Mouse (Mus musculus): ENCODE data around the gene Rasgrp4. TPM values are rescaled to one million over a fixed set of nuclear protein-coding genes. Genes with fewer than 3 reads are reported as not detected.
A peak's percentile ranks its signal among the peaks of the same experiment; 100 is the strongest.

The Rasgrp4 gene
- polyA plus RNA-seq, 1 experiment from 2014 or later: 0.66 TPM

- Histone ChIP-seq H3K27ac (ENCODE audit: low read length) (no peak overlapping the region), H3K9ac (replicated peaks; ENCODE audit: low read length) (no peak overlapping the region), H3K4me1 (ENCODE audit: insufficient read depth, low read length) (peaks cover 10% of the 10 kb centered on the region), H3K27me3 (ENCODE audit: insufficient read depth, low read length) (peaks cover 14% of the 10 kb centered on the region), H3K4me2 (replicated peaks; ENCODE audit: low read depth, low read length) (no peak overlapping the region; the same call in 1 of the 2 replicates), H3K9me3 (ENCODE audit: low read length) (no peaks in the 10 kb centered on the region), H3K4me3 (ENCODE audit: low read length) (no peak overlapping the region), H3K36me3 (ENCODE audit: insufficient read depth, low read length) (peaks cover 4% of the 10 kb centered on the region)
- ATAC-seq (ENCODE audit: low FRiP score, low TSS enrichment): peak; percentile 77
- WGBS: 18% methylated on average over 9 of the region's 9 CpGs
Observed at GRCm38 (mm10) chr7:29162750-29163525, 28.3 kb downstream of the Rasgrp4 start.

GRCm38 (mm10) chr7:29167656-29168055 lies 33.0 kb downstream of the Rasgrp4 start:
- H3K4me1 ChIP-seq (ENCODE audit: insufficient read depth, low read length): peaks cover 34% of the 10 kb centered on the region
- H3K9ac ChIP-seq (replicated peaks; ENCODE audit: low read length): no peak overlapping the region
- H3K36me3 ChIP-seq (ENCODE audit: insufficient read depth, low read length): no peaks in the 10 kb centered on the region; the same call in 1 of the 2 replicates
- peaks cover 10% of the 10 kb centered on the region for H3K27me3 ChIP-seq (ENCODE audit: insufficient read depth, low read length)
- WGBS: 14% methylated on average over 19 of the region's 19 CpGs
- peak overlapping the region; percentile 62 for H3K4me2 ChIP-seq (replicated peaks; ENCODE audit: low read depth, low read length)
- no peak overlapping the region for H3K27ac ChIP-seq (ENCODE audit: low read length)
- no peaks in the 10 kb centered on the region for H3K9me3 ChIP-seq (ENCODE audit: low read length)
- no peak for ATAC-seq (ENCODE audit: low FRiP score, low TSS enrichment)
- H3K4me3 ChIP-seq (ENCODE audit: low read length): no peak overlapping the region; the same call in 1 of the 2 replicates

- 8% methylated on average over 10 of the region's 10 CpGs for WGBS
- Histone ChIP-seq H3K4me1 (ENCODE audit: insufficient read depth, low read length) (peaks cover 29% of the 10 kb centered on the region), H3K4me3 (ENCODE audit: low read length) (peak overlapping the region; percentile 70), H3K9me3 (ENCODE audit: low read length) (no peaks in the 10 kb centered on the region), H3K4me2 (replicated peaks; ENCODE audit: low read depth, low read length) (peak overlapping the region; percentile 62), H3K36me3 (ENCODE audit: insufficient read depth, low read length) (peaks cover 4% of the 10 kb centered on the region), H3K27me3 (ENCODE audit: insufficient read depth, low read length) (peaks cover 16% of the 10 kb centered on the region), H3K9ac (replicated peaks; ENCODE audit: low read length) (peak overlapping the region; percentile 71), H3K27ac (ENCODE audit: low read length) (peak overlapping the region; percentile 87)
- no peak for ATAC-seq (ENCODE audit: low FRiP score, low TSS enrichment)
Observed at GRCm38 (mm10) chr7:29168121-29168695, 33.6 kb downstream of the Rasgrp4 start.

DNA sequence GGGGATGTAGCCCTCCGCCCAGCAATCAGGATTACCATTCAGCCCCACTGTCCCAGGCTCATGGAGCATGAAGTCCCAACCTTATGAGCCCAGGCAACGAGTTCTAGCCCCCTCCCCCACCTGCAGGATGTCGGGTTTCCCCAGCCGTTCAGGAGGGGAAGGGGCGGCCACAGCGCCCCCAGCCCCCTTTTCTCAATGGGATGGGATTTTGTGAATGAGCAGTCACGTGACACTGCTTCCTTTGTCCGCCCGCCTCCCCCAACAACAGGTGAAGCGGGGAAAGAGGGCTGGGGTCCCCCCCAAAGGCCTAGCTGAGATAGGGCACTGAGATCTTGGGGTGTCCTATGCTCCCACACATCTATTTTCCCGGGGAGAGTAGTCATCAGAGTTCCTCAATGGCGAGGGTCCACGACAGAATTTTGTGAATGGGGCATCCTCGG lies 34.2 kb downstream of the Rasgrp4 start:
- ATAC-seq (ENCODE audit: low FRiP score, low TSS enrichment): no peak
- H3K27ac ChIP-seq (ENCODE audit: low read length): peak overlapping the region; percentile 87
- 2% methylated on average over 14 of the region's 14 CpGs for WGBS

GRCm38 (mm10) chr7:29169231-29170065 lies 34.8 kb downstream of the Rasgrp4 start:
- WGBS: under 1% methylated on average over 29 of the region's 39 CpGs
- Histone ChIP-seq H3K27me3 (ENCODE audit: insufficient read depth, low read length) (peaks cover 22% of the 10 kb centered on the region), H3K9ac (replicated peaks; ENCODE audit: low read length) (peak overlapping the region; percentile 71), H3K4me2 (replicated peaks; ENCODE audit: low read depth, low read length) (peak overlapping the region; percentile 62), H3K27ac (ENCODE audit: low read length) (peak overlapping the region; percentile 87), H3K4me3 (ENCODE audit: low read length) (peak overlapping the region; percentile 70), H3K9me3 (ENCODE audit: low read length) (no peaks in the 10 kb centered on the region), H3K4me1 (ENCODE audit: insufficient read depth, low read length) (peaks cover 27% of the 10 kb centered on the region), H3K36me3 (ENCODE audit: insufficient read depth, low read length) (peaks cover 13% of the 10 kb centered on the region)
- peak; percentile 91 for ATAC-seq (ENCODE audit: low FRiP score, low TSS enrichment)

More for the DNA sequence above, 34.2 kb downstream of the Rasgrp4 start:
- peak overlapping the region; percentile 70 for H3K4me3 ChIP-seq (ENCODE audit: low read length)
- H3K4me2 ChIP-seq (replicated peaks; ENCODE audit: low read depth, low read length): peak overlapping the region; percentile 62
- no peaks in the 10 kb centered on the region for H3K9me3 ChIP-seq (ENCODE audit: low read length)
- peaks cover 27% of the 10 kb centered on the region for H3K4me1 ChIP-seq (ENCODE audit: insufficient read depth, low read length)
- peaks cover 22% of the 10 kb centered on the region for H3K27me3 ChIP-seq (ENCODE audit: insufficient read depth, low read length)
- peak overlapping the region; percentile 71 for H3K9ac ChIP-seq (replicated peaks; ENCODE audit: low read length)
- H3K36me3 ChIP-seq (ENCODE audit: insufficient read depth, low read length): peaks cover 9% of the 10 kb centered on the region

DNA sequence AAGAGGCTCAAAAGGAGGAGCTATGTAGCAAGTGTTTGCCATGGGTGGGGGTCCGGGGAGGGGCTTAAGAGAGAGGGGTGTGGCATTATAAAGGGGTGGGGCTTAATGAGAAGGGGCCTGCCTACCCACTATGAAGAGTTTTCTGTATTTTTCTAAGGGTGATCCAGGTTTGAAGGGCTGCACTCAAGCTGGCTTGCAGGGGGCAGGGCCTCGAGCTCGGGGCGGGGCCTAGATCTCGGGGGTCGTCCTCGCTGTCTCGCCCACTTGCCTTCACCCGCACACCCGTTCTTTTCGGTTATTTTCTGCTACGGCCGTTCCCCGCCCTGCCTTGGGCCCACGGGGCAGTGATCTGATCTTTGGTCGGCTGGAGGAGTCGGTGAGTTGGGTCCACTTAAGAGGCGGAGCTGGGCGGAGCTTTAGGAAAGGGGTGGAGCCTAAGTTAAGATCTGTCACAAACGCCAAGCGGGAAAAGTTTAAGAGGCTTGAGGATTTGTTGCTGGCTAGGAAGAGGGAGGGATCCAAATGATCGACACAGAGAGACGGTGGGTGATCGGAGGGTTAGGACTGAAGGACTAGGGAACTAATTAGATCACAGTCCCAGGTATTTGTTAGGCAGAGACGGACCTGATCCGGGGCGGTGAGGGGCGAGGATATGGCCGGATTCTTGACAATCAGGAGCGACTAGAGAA lies 35.6 kb downstream of the Rasgrp4 start, which contains the start of the genes Ggn and Spred3:
Gene Ggn, plus strand, starts transcription at position 145 of the 689 bp plus-strand sequence.
Gene Spred3, minus strand, starts transcription at position 346 of the 689 bp plus-strand sequence.
- H3K36me3 ChIP-seq (ENCODE audit: insufficient read depth, low read length): peaks cover 20% of the 10 kb centered on the region
- ATAC-seq (ENCODE audit: low FRiP score, low TSS enrichment): peak; percentile 72
- peak within 1 kb of the TSS; percentile 87 for H3K27ac ChIP-seq (ENCODE audit: low read length)
- peak within 1 kb of the TSS; percentile 62 for H3K4me2 ChIP-seq (replicated peaks; ENCODE audit: low read depth, low read length)
- H3K27me3 ChIP-seq (ENCODE audit: insufficient read depth, low read length): peaks cover 22% of the 10 kb centered on the region
- H3K9me3 ChIP-seq (ENCODE audit: low read length): no peaks in the 10 kb centered on the region
- WGBS: under 1% methylated on average over 30 of the region's 30 CpGs
- H3K4me3 ChIP-seq (ENCODE audit: low read length): peak within 1 kb of the TSS; percentile 70
- peak within 1 kb of the TSS; percentile 71 for H3K9ac ChIP-seq (replicated peaks; ENCODE audit: low read length)
- H3K4me1 ChIP-seq (ENCODE audit: insufficient read depth, low read length): peaks cover 27% of the 10 kb centered on the region

- Histone ChIP-seq H3K4me1 (ENCODE audit: insufficient read depth, low read length) (peaks cover 27% of the 10 kb centered on the region), H3K9ac (replicated peaks; ENCODE audit: low read length) (peak overlapping the region; percentile 71), H3K4me3 (ENCODE audit: low read length) (peak overlapping the region; percentile 70), H3K4me2 (replicated peaks; ENCODE audit: low read depth, low read length) (peak overlapping the region; percentile 62), H3K27ac (ENCODE audit: low read length) (no peak overlapping the region), H3K9me3 (ENCODE audit: low read length) (no peaks in the 10 kb centered on the region), H3K27me3 (ENCODE audit: insufficient read depth, low read length) (peaks cover 22% of the 10 kb centered on the region), H3K36me3 (ENCODE audit: insufficient read depth, low read length) (peaks cover 27% of the 10 kb centered on the region)
- WGBS: 1% methylated on average over 43 of the region's 43 CpGs
- 0 out of 2 replicates have a peak, but pooled peaks have one; percentile 8 for ATAC-seq (ENCODE audit: low FRiP score, low TSS enrichment)
Observed at GRCm38 (mm10) chr7:29170755-29171561, 36.3 kb downstream of the Rasgrp4 start.

DNA sequence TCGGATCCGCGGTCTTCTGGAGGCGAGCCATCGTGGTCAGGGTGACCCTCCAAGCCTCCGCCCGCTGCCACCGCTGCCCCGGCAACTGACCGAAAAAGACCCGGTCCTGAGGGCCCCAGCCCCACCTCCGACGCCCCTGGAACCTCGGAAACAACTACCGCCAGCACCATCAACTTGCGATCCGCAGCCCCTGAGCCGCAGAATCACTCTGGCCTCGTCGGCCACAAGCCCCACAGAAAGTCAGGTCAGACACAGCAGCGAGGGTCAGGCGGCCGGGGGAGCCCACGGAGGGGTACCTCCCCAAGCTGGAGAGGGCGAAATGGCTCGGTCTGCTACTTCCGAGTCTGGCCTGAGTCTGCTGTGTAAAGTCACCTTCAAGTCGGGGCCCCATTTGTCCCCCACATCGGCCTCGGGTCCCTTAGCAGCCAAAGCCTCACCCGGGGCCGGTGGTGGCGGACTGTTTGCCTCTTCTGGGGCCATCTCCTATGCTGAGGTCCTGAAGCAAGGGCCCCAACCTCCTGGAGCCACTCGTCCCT lies 37.0 kb downstream of the Rasgrp4 start:
- H3K9ac ChIP-seq (replicated peaks; ENCODE audit: low read length): peak overlapping the region; percentile 71
- 4% methylated on average over 34 of the region's 34 CpGs for WGBS
- H3K4me2 ChIP-seq (replicated peaks; ENCODE audit: low read depth, low read length): peak overlapping the region; percentile 62
- peaks cover 34% of the 10 kb centered on the region for H3K36me3 ChIP-seq (ENCODE audit: insufficient read depth, low read length)
- peak overlapping the region; percentile 70 for H3K4me3 ChIP-seq (ENCODE audit: low read length)
- H3K27ac ChIP-seq (ENCODE audit: low read length): no peak overlapping the region
- H3K4me1 ChIP-seq (ENCODE audit: insufficient read depth, low read length): peaks cover 27% of the 10 kb centered on the region
- H3K27me3 ChIP-seq (ENCODE audit: insufficient read depth, low read length): peaks cover 22% of the 10 kb centered on the region
- no peaks in the 10 kb centered on the region for H3K9me3 ChIP-seq (ENCODE audit: low read length)
- ATAC-seq (ENCODE audit: low FRiP score, low TSS enrichment): no peak

Data from kidney, embryonic 16.5 days (tissue).